Mouse (Mus musculus) heart, postnatal 0 days (tissue): ENCODE data around the gene Txnrd3. TPM values are rescaled to one million over a fixed set of nuclear protein-coding genes. Genes with fewer than 3 reads are reported as not detected.

Experiments
- ATAC-seq: fragments of 200-750 bp; cut with Nextera tagmentation; 2 replicates; pipeline ENCODE4 v1.8.0; 2017; ENCODE audit warnings: low read depth, moderate number of reproducible peaks, moderate library complexity; ENCODE audit not compliant: insufficient read depth
- DNase-seq: peaks from one replicate; pipeline ENCODE4 v3.0.0-alpha.2; 2016; ENCODE audit warnings: low spot score
- H3K27ac ChIP-seq: fragments of 300-500 bp; sonication (generic); 2 replicates; pipeline ENCODE4 v1.5.1; 2014; ENCODE audit warnings: low read depth, mild to moderate bottlenecking
- H3K27me3 ChIP-seq: fragments of 300-500 bp; sonication (generic); 2 replicates; pipeline ENCODE4 v1.6.1; 2014; ENCODE audit warnings: low read length, mixed read lengths; ENCODE audit not compliant: control insufficient read depth, insufficient read depth
- H3K36me3 ChIP-seq: fragments of 300-500 bp; sonication (generic); replicated peaks from 2 replicates; pipeline ENCODE4 v1.6.1; 2014; ENCODE audit warnings: low read length, mixed read lengths; ENCODE audit not compliant: control insufficient read depth, insufficient read depth
- H3K4me1 ChIP-seq: fragments of 300-500 bp; sonication (generic); 2 replicates; pipeline ENCODE4 v1.6.1; 2014; ENCODE audit warnings: antibody characterized with exemption; ENCODE audit not compliant: control insufficient read depth, insufficient read depth
- H3K4me2 ChIP-seq: fragments of 300-500 bp; sonication (generic); 2 replicates; pipeline ENCODE4 v1.6.1; 2014; ENCODE audit warnings: low read depth, mild to moderate bottlenecking, low read length, moderate library complexity
- H3K4me3 ChIP-seq: fragments of 300-500 bp; sonication (generic); 2 replicates; pipeline ENCODE4 v1.5.1; 2014; ENCODE audit warnings: low read depth, low read length
- H3K9ac ChIP-seq: fragments of 300-500 bp; sonication (generic); replicated peaks from 2 replicates; pipeline ENCODE4 v1.6.1; 2014; ENCODE audit warnings: low read depth, low read length, mixed read lengths
- H3K9me3 ChIP-seq: fragments of 300-500 bp; sonication (generic); replicated peaks from 2 replicates; pipeline ENCODE4 v1.6.1; 2016; ENCODE audit warnings: low read length; ENCODE audit not compliant: control insufficient read depth
- CTCF ChIP-seq: IDR thresholded peaks from 2 replicates; pipeline ENCODE4 v1.5.1; 2016; ENCODE audit warnings: antibody characterized with exemption, control low read depth, low read depth
- EP300 ChIP-seq: IDR thresholded peaks from 2 replicates; pipeline ENCODE4 v1.6.1; 2016; ENCODE audit warnings: antibody characterized with exemption, low read depth
- WGBS: fragments of 180-500 bp; shearing (Covaris S2); extraction: QIAGEN DNeasy Blood & Tissue Kit; methylation state at CpG from one replicate; pipeline ENCODE4 v1.1.7; 2014; 5-methylcytosine and 5-hydroxymethylcytosine counted together
- polyA plus RNA-seq: library from polyadenylated mRNA; unstranded; fragments of >200 nt; fragmentation: Nextera tagmentation; extraction: Ambion mirVana; gene quantifications from 2 replicates; pipeline ENCODE4 v1.2.1, GENCODE M21; 2015
- total RNA-seq: library from RNA; depleted of rRNA; stranded (reverse); fragments of >200 nt; gene quantifications from 2 replicates; pipeline ENCODE4 v1.2.3, GENCODE M21; 2014; ENCODE audit warnings: low replicate concordance

Txnrd3 gene
- total and polyA plus RNA-seq, 2 experiments from 2014 or later, result 16.8 to 28.2 TPM

DNA sequence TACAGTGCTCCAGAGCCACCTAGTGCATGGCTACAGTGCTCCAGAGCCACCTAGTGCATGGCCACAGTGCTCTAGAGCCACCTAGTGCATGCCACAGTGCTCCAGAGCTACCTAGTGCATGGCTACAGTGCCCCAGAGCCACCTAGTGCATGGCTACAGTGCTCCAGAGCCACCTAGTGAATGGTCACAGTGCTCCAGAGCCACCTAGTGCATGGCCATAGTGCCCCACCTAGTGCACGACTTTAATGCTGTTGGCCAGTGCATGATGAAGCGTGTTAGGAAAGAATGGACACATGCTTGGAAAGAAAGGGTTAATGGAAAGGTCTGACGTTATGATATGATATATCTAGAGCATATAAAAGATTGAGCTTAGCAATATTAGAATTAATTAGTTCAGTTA lies 14.6 kb downstream of the Txnrd3 start:
- H3K4me2 ChIP-seq, result no peak overlapping the region
- TF ChIP-seq EP300 (no peak), CTCF (peak; percentile 29; the same call in 1 of the 2 replicates)
- H3K27me3 ChIP-seq, result no peaks in the 10 kb centered on the region
- H3K36me3 ChIP-seq, result peaks cover 8% of the 10 kb centered on the region
- H3K9ac ChIP-seq, result no peak overlapping the region
- peaks cover 15% of the 10 kb centered on the region for H3K4me1 ChIP-seq
- DNase-seq, result no peak
- WGBS, result 74% methylated on average over 3 of the region's 3 CpGs
- H3K27ac ChIP-seq, result no peak overlapping the region
- H3K9me3 ChIP-seq, result no peaks in the 10 kb centered on the region
- H3K4me3 ChIP-seq, result no peak overlapping the region
- ATAC-seq, result no peak

DNA sequence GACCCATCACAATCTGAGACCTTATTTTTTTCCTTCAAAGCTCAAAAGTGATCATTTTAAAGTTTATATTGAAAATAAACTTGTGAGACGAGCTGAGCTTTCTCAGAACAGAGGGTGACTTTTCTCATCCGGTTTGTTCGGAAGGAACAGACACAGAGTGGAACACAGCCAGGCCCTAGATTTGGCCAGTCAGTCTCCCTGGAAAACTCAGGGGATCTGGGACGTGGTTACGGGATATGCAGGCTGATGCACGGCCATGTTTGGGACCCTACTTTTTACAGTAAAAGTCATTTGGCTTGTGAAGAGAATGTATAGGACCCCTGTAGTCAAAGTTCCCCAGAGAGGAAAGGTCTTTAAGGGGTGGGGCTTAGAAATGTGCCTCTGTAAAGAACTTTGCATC lies 15.1 kb downstream of the Txnrd3 start:
- Histone ChIP-seq H3K4me1 (peaks cover 15% of the 10 kb centered on the region), H3K36me3 (peaks cover 14% of the 10 kb centered on the region), H3K9ac (no peak overlapping the region), H3K4me2 (no peak overlapping the region), H3K4me3 (no peak overlapping the region), H3K9me3 (no peaks in the 10 kb centered on the region), H3K27ac (peak overlapping the region; percentile 79), H3K27me3 (no peaks in the 10 kb centered on the region)
- TF ChIP-seq EP300 (no peak), CTCF (no peak)
- DNase-seq, result no peak
- no peak for ATAC-seq
- 72% methylated on average over 6 of the region's 6 CpGs for WGBS

DNA sequence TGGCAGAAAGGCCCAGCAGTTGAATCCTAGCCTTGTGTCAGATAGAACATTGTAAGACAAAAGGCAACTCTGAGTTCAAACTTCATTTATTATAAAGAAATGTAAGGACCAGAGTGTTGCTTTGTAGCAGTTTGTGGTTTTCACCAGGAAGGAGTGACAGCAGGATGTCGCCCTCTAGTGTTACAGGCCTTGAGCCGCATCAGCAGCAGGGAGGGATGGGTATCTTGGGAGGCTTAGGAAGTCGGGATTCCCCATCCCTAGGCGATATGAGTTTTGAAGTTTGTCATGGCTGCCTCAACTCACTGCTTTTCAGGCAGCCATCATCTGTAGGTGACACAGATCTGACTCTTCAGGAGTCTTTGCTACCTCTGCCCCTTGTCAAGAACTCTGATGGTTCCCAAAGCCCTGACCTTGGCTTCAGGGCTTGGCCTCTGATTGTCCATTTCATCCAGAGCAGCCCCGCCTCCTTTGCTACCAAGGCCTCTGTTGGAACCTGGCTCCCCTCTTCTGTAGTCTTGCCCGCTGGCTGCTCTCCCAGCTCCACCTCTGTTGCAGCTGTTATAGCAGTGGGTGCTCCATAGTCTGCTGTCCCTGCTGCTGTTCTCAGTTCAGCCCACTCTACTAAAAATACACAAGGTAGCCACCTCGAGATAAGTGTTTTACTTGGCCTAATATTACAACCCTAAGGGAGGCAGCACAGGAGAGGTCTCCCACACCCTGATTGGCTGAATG lies 16.1 kb downstream of the Txnrd3 start:
- no peaks in the 10 kb centered on the region for H3K27me3 ChIP-seq
- H3K4me3 ChIP-seq, result no peak overlapping the region
- peaks cover 18% of the 10 kb centered on the region for H3K36me3 ChIP-seq
- peak overlapping the region; percentile 79 for H3K27ac ChIP-seq
- DNase-seq (peak; percentile 74), ATAC-seq (peak; percentile 93)
- H3K4me2 ChIP-seq, result no peak overlapping the region
- no peak overlapping the region for H3K9ac ChIP-seq
- WGBS, result 16% methylated on average over 7 of the region's 7 CpGs
- H3K9me3 ChIP-seq, result no peaks in the 10 kb centered on the region
- TF ChIP-seq CTCF (peak; percentile 72), EP300 (no peak)
- peaks cover 15% of the 10 kb centered on the region for H3K4me1 ChIP-seq

DNA sequence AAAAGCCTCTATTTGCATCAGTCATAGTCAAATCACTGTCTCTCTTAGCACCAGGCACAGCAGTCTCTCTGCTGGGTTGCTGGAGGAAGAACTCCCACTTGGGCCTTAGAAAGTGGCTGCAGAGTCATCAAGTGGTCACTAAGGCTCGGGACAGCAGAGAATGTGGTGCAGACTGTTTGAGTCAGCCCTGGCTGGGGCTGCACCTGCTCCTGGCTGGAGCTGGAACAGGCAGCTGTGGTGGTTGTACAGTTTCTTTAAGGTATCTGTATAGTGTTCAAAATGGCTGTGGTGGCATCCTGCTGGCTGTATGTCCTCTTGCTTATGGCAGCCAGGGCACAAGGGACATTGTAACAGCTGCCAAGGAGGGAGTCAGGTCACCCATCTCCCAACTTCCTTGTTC lies 16.7 kb downstream of the Txnrd3 start:
- Histone ChIP-seq H3K4me3 (no peak overlapping the region), H3K36me3 (peaks cover 18% of the 10 kb centered on the region), H3K27me3 (no peaks in the 10 kb centered on the region), H3K27ac (peak overlapping the region; percentile 79), H3K9ac (no peak overlapping the region), H3K4me1 (peaks cover 15% of the 10 kb centered on the region), H3K4me2 (no peak overlapping the region), H3K9me3 (no peaks in the 10 kb centered on the region)
- WGBS, result 35% methylated on average over 1 of the region's 1 CpGs
- ATAC-seq (peak; percentile 26), DNase-seq (no peak)
- TF ChIP-seq CTCF (no peak), EP300 (no peak)

DNA sequence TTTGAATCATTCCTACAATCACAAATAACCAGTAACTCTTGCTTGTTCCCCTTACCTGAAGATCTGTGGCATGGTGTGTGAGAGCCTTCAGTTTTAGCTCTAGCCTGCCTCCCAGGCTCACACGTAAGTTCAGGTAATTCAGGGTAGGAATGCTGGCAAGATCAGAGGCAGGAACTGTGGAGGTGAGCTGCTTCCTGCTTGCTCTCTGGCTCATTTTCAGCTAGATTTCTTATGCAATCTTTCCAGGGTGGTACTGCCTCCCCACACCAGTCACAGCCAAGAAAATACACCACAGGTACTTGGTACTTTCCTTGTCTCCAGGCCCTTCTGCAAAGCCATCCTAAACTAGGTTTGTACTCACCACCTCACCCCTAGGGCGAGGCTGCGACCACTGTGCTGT lies 18.7 kb downstream of the Txnrd3 start:
- H3K27me3 ChIP-seq, result no peaks in the 10 kb centered on the region
- WGBS, result 84% methylated on average over 3 of the region's 3 CpGs
- no peaks in the 10 kb centered on the region for H3K9me3 ChIP-seq
- no peak overlapping the region for H3K27ac ChIP-seq
- DNase-seq, result no peak
- no peak overlapping the region for H3K9ac ChIP-seq
- TF ChIP-seq CTCF (no peak), EP300 (no peak)
- no peak overlapping the region for H3K4me2 ChIP-seq
- H3K36me3 ChIP-seq, result peaks cover 12% of the 10 kb centered on the region
- H3K4me3 ChIP-seq, result no peak overlapping the region
- ATAC-seq, result no peak
- H3K4me1 ChIP-seq, result peaks cover 15% of the 10 kb centered on the region

DNA sequence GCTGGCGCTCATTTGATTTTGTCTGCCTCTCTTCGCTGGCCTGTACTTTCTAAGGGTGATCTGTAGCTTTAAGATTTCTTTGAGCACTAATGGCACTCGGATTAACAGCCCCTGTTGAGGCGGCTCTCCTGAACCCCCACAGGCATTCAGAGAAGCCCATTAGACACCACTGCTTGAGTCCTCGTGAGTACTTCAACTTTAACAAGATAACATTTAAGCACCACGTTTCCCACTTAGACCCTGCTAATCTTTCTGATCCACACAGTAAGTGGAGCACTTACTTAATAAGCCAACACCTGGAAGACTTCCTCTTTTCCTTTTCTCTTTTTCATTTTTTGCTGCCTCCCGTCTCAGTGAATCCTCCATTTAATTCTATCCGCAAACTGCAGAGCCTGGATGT lies 21.4 kb downstream of the Txnrd3 start:
- Histone ChIP-seq H3K27me3 (no peaks in the 10 kb centered on the region), H3K9me3 (no peaks in the 10 kb centered on the region), H3K36me3 (peaks cover 17% of the 10 kb centered on the region), H3K4me1 (peaks cover 8% of the 10 kb centered on the region), H3K4me3 (no peak overlapping the region), H3K9ac (no peak overlapping the region), H3K4me2 (no peak overlapping the region), H3K27ac (no peak overlapping the region)
- DNase-seq, result no peak
- TF ChIP-seq CTCF (no peak), EP300 (no peak)
- WGBS, result 45% methylated on average over 8 of the region's 8 CpGs
- ATAC-seq, result no peak
